Mouse (Mus musculus) midbrain, embryonic 11.5 days (tissue): ENCODE measurements around the gene Dlg2. TPM values are rescaled to one million over a fixed set of nuclear protein-coding genes. Genes with fewer than 3 reads are reported as not detected.
A peak's percentile ranks its signal among the peaks of the same experiment; 100 is the strongest.

Experiments
- ATAC-seq: fragments of 200-750 bp; cut with Nextera tagmentation; 2 replicates; pipeline ENCODE4 v1.8.0; 2017; ENCODE audit warnings: moderate TSS enrichment, moderate library complexity; ENCODE audit not compliant: low FRiP score
- DNase-seq: peaks from one replicate; pipeline ENCODE4 v3.0.0; 2015; ENCODE audit warnings: low spot score; ENCODE audit errors: missing footprints
- H3K27ac ChIP-seq: fragments of 300-500 bp; sonication (generic); 2 replicates; pipeline ENCODE4 v1.5.1; 2014; ENCODE audit warnings: low read depth, low read length
- H3K27me3 ChIP-seq: fragments of 300-500 bp; sonication (generic); 2 replicates; pipeline ENCODE4 v1.6.1; 2014; ENCODE audit warnings: mild to moderate bottlenecking, low read length, moderate library complexity, mixed read lengths; ENCODE audit not compliant: control insufficient read depth, insufficient read depth
- H3K36me3 ChIP-seq: fragments of 300-500 bp; sonication (generic); 2 replicates; pipeline ENCODE4 v1.6.1; 2014; ENCODE audit warnings: mild to moderate bottlenecking, low read length, moderate library complexity, mixed read lengths; ENCODE audit not compliant: control insufficient read depth, insufficient read depth
- H3K4me1 ChIP-seq: fragments of 300-500 bp; sonication (generic); 2 replicates; pipeline ENCODE4 v1.6.1; 2014; ENCODE audit warnings: low read length; ENCODE audit not compliant: control insufficient read depth, insufficient read depth
- H3K4me2 ChIP-seq: fragments of 300-500 bp; sonication (generic); 2 replicates; pipeline ENCODE4 v1.6.1; 2014; ENCODE audit warnings: mild to moderate bottlenecking, moderate library complexity
- H3K4me3 ChIP-seq: fragments of 300-500 bp; sonication (generic); 2 replicates; pipeline ENCODE4 v1.5.1; 2014; ENCODE audit warnings: low read depth, low read length
- H3K9ac ChIP-seq: fragments of 300-500 bp; sonication (generic); 2 replicates; pipeline ENCODE4 v1.6.1; 2014; ENCODE audit warnings: low read length
- H3K9me3 ChIP-seq: fragments of 300-500 bp; sonication (generic); 2 replicates; pipeline ENCODE4 v1.6.1; 2016; ENCODE audit warnings: low read length; ENCODE audit not compliant: control insufficient read depth
- WGBS: fragments of 180-500 bp; shearing (Covaris S2); extraction: QIAGEN DNeasy Blood & Tissue Kit; methylation state at CpG from one replicate; pipeline ENCODE4 v1.1.7; 2014; 5-methylcytosine and 5-hydroxymethylcytosine counted together
- polyA plus RNA-seq: library from polyadenylated mRNA; unstranded; fragments of >200 nt; fragmentation: Nextera tagmentation; extraction: Ambion mirVana; gene quantifications from 2 replicates; pipeline ENCODE4 v1.2.1, GENCODE M21; 2014

Dlg2 gene
- polyA plus RNA-seq, 1 experiment from 2014 or later: 1.8 TPM

- Histone ChIP-seq H3K9me3 (no peaks in the 10 kb centered on the region), H3K4me1 (no peaks in the 10 kb centered on the region), H3K27ac (no peak overlapping the region), H3K9ac (no peak overlapping the region), H3K27me3 (no peaks in the 10 kb centered on the region), H3K36me3 (no peaks in the 10 kb centered on the region), H3K4me3 (no peak overlapping the region), H3K4me2 (no peak overlapping the region)
- ATAC-seq (no peak), DNase-seq (no peak)
- 48% methylated on average over 1 of the region's 1 CpGs for WGBS
Observed at GRCm38 (mm10) chr7:91845723-91846122, 1369.3 kb downstream of the Dlg2 start.

GRCm38 (mm10) chr7:91849364-91849763 is 1372.9 kb downstream of the Dlg2 start:
- Histone ChIP-seq H3K4me3 (no peak overlapping the region), H3K27me3 (no peaks in the 10 kb centered on the region), H3K27ac (no peak overlapping the region), H3K36me3 (no peaks in the 10 kb centered on the region), H3K9me3 (no peaks in the 10 kb centered on the region), H3K4me1 (no peaks in the 10 kb centered on the region), H3K4me2 (no peak overlapping the region), H3K9ac (no peak overlapping the region)
- DNase-seq (no peak), ATAC-seq (no peak)

- 66% methylated on average over 4 of the region's 4 CpGs for WGBS
- DNase-seq (no peak), ATAC-seq (no peak)
- no peaks in the 10 kb centered on the region for H3K36me3 ChIP-seq
- H3K4me2 ChIP-seq: no peak overlapping the region
- no peaks in the 10 kb centered on the region for H3K27me3 ChIP-seq
- no peak overlapping the region for H3K27ac ChIP-seq
- H3K9ac ChIP-seq: no peak overlapping the region
- no peak overlapping the region for H3K4me3 ChIP-seq
- no peaks in the 10 kb centered on the region for H3K4me1 ChIP-seq
- H3K9me3 ChIP-seq: no peaks in the 10 kb centered on the region
Observed at GRCm38 (mm10) chr7:91853653-91854052, 1377.2 kb downstream of the Dlg2 start.

- H3K4me3 ChIP-seq: no peak overlapping the region
- H3K27ac ChIP-seq: no peak overlapping the region
- H3K4me2 ChIP-seq: no peak overlapping the region
- DNase-seq: no peak
- ATAC-seq: no peak
- H3K27me3 ChIP-seq: no peaks in the 10 kb centered on the region
- WGBS: 94% methylated on average over 2 of the region's 2 CpGs
- no peaks in the 10 kb centered on the region for H3K4me1 ChIP-seq
- no peaks in the 10 kb centered on the region for H3K9me3 ChIP-seq
- no peak overlapping the region for H3K9ac ChIP-seq
- no peaks in the 10 kb centered on the region for H3K36me3 ChIP-seq
Observed at GRCm38 (mm10) chr7:91856931-91857330, 1380.5 kb downstream of the Dlg2 start.

GRCm38 (mm10) chr7:91862806-91863531 is 1386.5 kb downstream of the Dlg2 start:
- ATAC-seq (peak; percentile 66), DNase-seq (no peak)
- Histone ChIP-seq H3K27ac (no peak overlapping the region), H3K4me1 (no peaks in the 10 kb centered on the region), H3K9me3 (no peaks in the 10 kb centered on the region), H3K4me3 (no peak overlapping the region), H3K9ac (no peak overlapping the region), H3K36me3 (no peaks in the 10 kb centered on the region), H3K4me2 (no peak overlapping the region), H3K27me3 (no peaks in the 10 kb centered on the region)
- 77% methylated on average over 5 of the region's 5 CpGs for WGBS

- Histone ChIP-seq H3K27ac (no peak overlapping the region), H3K27me3 (no peaks in the 10 kb centered on the region), H3K4me3 (no peak overlapping the region), H3K4me2 (no peak overlapping the region), H3K9ac (no peak overlapping the region), H3K9me3 (no peaks in the 10 kb centered on the region), H3K36me3 (no peaks in the 10 kb centered on the region), H3K4me1 (no peaks in the 10 kb centered on the region)
- no peak for ATAC-seq
- no peak for DNase-seq
- WGBS: 81% methylated on average over 1 of the region's 1 CpGs
Observed at GRCm38 (mm10) chr7:91868919-91869318, 1392.4 kb downstream of the Dlg2 start.

- 67% methylated on average over 1 of the region's 1 CpGs for WGBS
- H3K36me3 ChIP-seq: no peaks in the 10 kb centered on the region
Observed at GRCm38 (mm10) chr7:91876831-91877230, 1400.4 kb downstream of the Dlg2 start.

GRCm38 (mm10) chr7:91877804-91878203 is 1401.3 kb downstream of the Dlg2 start:
- no peak overlapping the region for H3K4me2 ChIP-seq
- H3K4me3 ChIP-seq: no peak overlapping the region
- no peaks in the 10 kb centered on the region for H3K9me3 ChIP-seq
- no peaks in the 10 kb centered on the region for H3K36me3 ChIP-seq
- DNase-seq (no peak), ATAC-seq (no peak)
- no peak overlapping the region for H3K27ac ChIP-seq
- H3K9ac ChIP-seq: no peak overlapping the region
- WGBS: 91% methylated on average over 2 of the region's 2 CpGs
- H3K4me1 ChIP-seq: no peaks in the 10 kb centered on the region
- no peaks in the 10 kb centered on the region for H3K27me3 ChIP-seq

More at GRCm38 (mm10) chr7:91876831-91877230, 1400.4 kb downstream of the Dlg2 start:
- Histone ChIP-seq H3K4me2 (no peak overlapping the region), H3K4me3 (no peak overlapping the region), H3K27me3 (no peaks in the 10 kb centered on the region), H3K9me3 (no peaks in the 10 kb centered on the region), H3K9ac (no peak overlapping the region), H3K4me1 (no peaks in the 10 kb centered on the region), H3K27ac (no peak overlapping the region)
- no peak for DNase-seq
- no peak for ATAC-seq

GRCm38 (mm10) chr7:91886336-91886735 is 1409.9 kb downstream of the Dlg2 start:
- H3K27me3 ChIP-seq: no peaks in the 10 kb centered on the region
- ATAC-seq (no peak), DNase-seq (no peak)
- H3K4me3 ChIP-seq: no peak overlapping the region
- no peaks in the 10 kb centered on the region for H3K4me1 ChIP-seq
- no peak overlapping the region for H3K27ac ChIP-seq
- WGBS: 93% methylated on average over 10 of the region's 10 CpGs
- no peak overlapping the region for H3K9ac ChIP-seq
- H3K4me2 ChIP-seq: no peak overlapping the region
- no peaks in the 10 kb centered on the region for H3K36me3 ChIP-seq
- no peaks in the 10 kb centered on the region for H3K9me3 ChIP-seq
